Mouse (Mus musculus) limb, embryonic 14.5 days (tissue): ENCODE measurements at regions not wholly inside any gene's neighbourhood (a gene's known extent, or its start where the extent isn't known, plus 50 kb on each side); places are given as distances from the start of the nearest gene placed in this dataset.

Experiments
- ATAC-seq: fragments of 200-750 bp; cut with Nextera tagmentation; 2 replicates; pipeline ENCODE4 v1.8.0; 2017; ENCODE audit warnings: low read depth, moderate number of reproducible peaks, moderate TSS enrichment; ENCODE audit not compliant: low FRiP score
- DNase-seq: peaks from one replicate; pipeline ENCODE4 v3.0.0-alpha.2; 2015; ENCODE audit warnings: low spot score
- H3K27ac ChIP-seq: fragments of 300-500 bp; sonication (generic); replicated peaks from 2 replicates; pipeline ENCODE4 v1.5.1; 2014; ENCODE audit warnings: low read depth, mild to moderate bottlenecking, low read length, moderate library complexity, mixed read lengths
- H3K27me3 ChIP-seq: fragments of 300-500 bp; sonication (generic); 2 replicates; pipeline ENCODE4 v1.6.1; 2014; ENCODE audit warnings: low read length, mixed read lengths; ENCODE audit not compliant: control insufficient read depth, insufficient read depth
- H3K36me3 ChIP-seq: fragments of 300-500 bp; sonication (generic); 2 replicates; pipeline ENCODE4 v1.6.1; 2014; ENCODE audit warnings: mild to moderate bottlenecking, low read length, moderate library complexity, mixed read lengths; ENCODE audit not compliant: control insufficient read depth, insufficient read depth
- H3K4me1 ChIP-seq: fragments of 300-500 bp; sonication (generic); 2 replicates; pipeline ENCODE4 v1.6.1; 2014; ENCODE audit warnings: antibody characterized with exemption, low read length, mixed read lengths; ENCODE audit not compliant: control insufficient read depth, insufficient read depth
- H3K4me2 ChIP-seq: fragments of 300-500 bp; sonication (generic); replicated peaks from 2 replicates; pipeline ENCODE4 v1.6.1; 2014; ENCODE audit warnings: low read depth, mild to moderate bottlenecking, low read length, moderate library complexity; ENCODE audit not compliant: severe bottlenecking
- H3K4me3 ChIP-seq: fragments of 300-500 bp; sonication (generic); replicated peaks from 2 replicates; pipeline ENCODE4 v1.5.1; 2014; ENCODE audit warnings: low read length
- H3K9ac ChIP-seq: fragments of 300-500 bp; sonication (generic); 2 replicates; pipeline ENCODE4 v1.6.1; 2014; ENCODE audit warnings: mild to moderate bottlenecking, low read depth, low read length, moderate library complexity; ENCODE audit not compliant: severe bottlenecking
- H3K9me3 ChIP-seq: fragments of 300-500 bp; sonication (generic); 2 replicates; pipeline ENCODE4 v1.6.1; 2016; ENCODE audit warnings: low read length; ENCODE audit not compliant: control insufficient read depth
- POLR2A ChIP-seq: fragments of 200-500 bp; IDR thresholded peaks from 2 replicates; pipeline ENCODE4 v1.8.0; 2012; ENCODE audit warnings: inconsistent platforms, mild to moderate bottlenecking, moderate library complexity, borderline replicate concordance; ENCODE audit not compliant: insufficient read depth, insufficient read length; ENCODE audit errors: extremely low read depth
- WGBS: fragments of 180-500 bp; shearing (Covaris S2); extraction: QIAGEN DNeasy Blood & Tissue Kit; methylation state at CpG from one replicate; pipeline ENCODE4 v1.1.7; 2014; 5-methylcytosine and 5-hydroxymethylcytosine counted together

- Histone ChIP-seq H3K9me3 (no peaks in the 10 kb centered on the region), H3K36me3 (no peaks in the 10 kb centered on the region), H3K9ac (no peak overlapping the region), H3K4me2 (no peak overlapping the region), H3K4me3 (no peak overlapping the region), H3K27me3 (no peaks in the 10 kb centered on the region), H3K27ac (no peak overlapping the region), H3K4me1 (no peaks in the 10 kb centered on the region)
- TF ChIP-seq POLR2A = no peak
- 62% methylated on average over 2 of the region's 2 CpGs for WGBS
- no peak for DNase-seq
- ATAC-seq = no peak
These were observed 81.0 kb upstream of the Parp11 start for GRCm38 (mm10) chr6:127365651-127366050.

DNA sequence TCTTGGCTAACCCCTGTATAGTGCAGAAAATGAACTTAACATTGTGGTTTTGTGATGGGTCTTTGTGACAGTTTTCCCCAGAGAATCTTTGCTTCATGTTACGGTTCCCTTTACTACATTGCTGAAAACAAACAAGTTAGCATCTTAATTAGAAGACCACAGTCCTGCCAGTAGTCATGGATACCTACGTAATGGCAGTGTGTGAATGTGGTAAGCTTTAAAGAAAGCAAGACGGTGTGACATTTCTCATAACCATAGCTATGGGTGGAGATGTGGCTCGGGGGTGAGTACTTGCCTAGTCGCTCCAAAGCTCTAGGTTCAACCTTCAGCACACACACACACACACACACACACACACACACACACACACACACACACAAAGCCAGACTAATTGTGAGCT, 73.6 kb upstream of the Parp11 start:
- H3K27ac ChIP-seq = no peak overlapping the region
- H3K4me3 ChIP-seq = no peak overlapping the region
- 86% methylated on average over 5 of the region's 5 CpGs for WGBS
- H3K4me1 ChIP-seq = no peaks in the 10 kb centered on the region
- no peak for DNase-seq
- no peak for ATAC-seq
- no peak overlapping the region for H3K4me2 ChIP-seq
- H3K27me3 ChIP-seq = no peaks in the 10 kb centered on the region
- H3K36me3 ChIP-seq = no peaks in the 10 kb centered on the region
- no peaks in the 10 kb centered on the region for H3K9me3 ChIP-seq
- H3K9ac ChIP-seq = no peak overlapping the region
- TF ChIP-seq POLR2A = no peak

DNA sequence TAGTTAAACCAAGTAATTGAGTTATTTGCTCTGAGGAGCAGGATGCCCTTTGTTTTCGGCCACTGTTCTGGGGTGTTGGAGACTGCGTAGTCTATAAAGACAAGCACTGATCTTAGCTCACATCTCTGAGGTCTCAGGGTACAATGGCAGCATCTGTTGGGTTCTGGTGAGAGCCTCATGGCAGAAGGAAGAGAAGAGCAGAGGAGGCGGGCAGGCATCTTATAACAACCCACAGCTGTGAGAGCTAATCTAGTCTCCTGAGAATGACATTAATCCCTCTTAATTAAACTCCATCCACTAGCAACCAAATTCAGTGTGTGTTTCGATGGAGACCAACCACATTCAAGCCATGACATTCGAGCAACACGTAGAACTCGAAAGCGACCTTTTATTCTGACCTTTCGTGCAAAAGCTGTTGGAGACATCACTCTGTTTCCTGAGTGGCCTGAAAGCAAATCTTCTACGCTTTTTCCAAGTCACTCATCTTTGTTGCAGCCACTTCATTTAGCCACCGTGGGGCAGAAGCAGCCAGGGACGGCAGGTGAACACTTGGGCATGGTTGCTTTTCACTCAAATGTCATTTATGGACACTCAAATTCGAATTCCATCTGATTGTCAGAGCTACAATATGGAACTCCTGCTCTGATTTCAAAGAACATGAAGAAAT, 72.7 kb upstream of the Parp11 start:
- no peaks in the 10 kb centered on the region for H3K27me3 ChIP-seq
- no peak overlapping the region for H3K27ac ChIP-seq
- H3K4me2 ChIP-seq = no peak overlapping the region
- H3K9ac ChIP-seq = no peak overlapping the region
- H3K4me3 ChIP-seq = no peak overlapping the region
- no peaks in the 10 kb centered on the region for H3K9me3 ChIP-seq
- DNase-seq (no peak), ATAC-seq (no peak)
- TF ChIP-seq POLR2A = no peak
- WGBS = 78% methylated on average over 13 of the region's 13 CpGs
- no peaks in the 10 kb centered on the region for H3K4me1 ChIP-seq
- no peaks in the 10 kb centered on the region for H3K36me3 ChIP-seq

GRCm38 (mm10) chr6:127374464-127375143, 72.0 kb upstream of the Parp11 start:
- no peaks in the 10 kb centered on the region for H3K36me3 ChIP-seq
- H3K27me3 ChIP-seq = no peaks in the 10 kb centered on the region
- ATAC-seq = no peak
- H3K9ac ChIP-seq = no peak overlapping the region
- H3K4me3 ChIP-seq = no peak overlapping the region
- no peaks in the 10 kb centered on the region for H3K4me1 ChIP-seq
- TF ChIP-seq POLR2A = no peak
- 44% methylated on average over 12 of the region's 12 CpGs for WGBS
- peak; percentile 32 for DNase-seq
- H3K9me3 ChIP-seq = no peaks in the 10 kb centered on the region
- no peak overlapping the region for H3K27ac ChIP-seq
- H3K4me2 ChIP-seq = no peak overlapping the region

DNA sequence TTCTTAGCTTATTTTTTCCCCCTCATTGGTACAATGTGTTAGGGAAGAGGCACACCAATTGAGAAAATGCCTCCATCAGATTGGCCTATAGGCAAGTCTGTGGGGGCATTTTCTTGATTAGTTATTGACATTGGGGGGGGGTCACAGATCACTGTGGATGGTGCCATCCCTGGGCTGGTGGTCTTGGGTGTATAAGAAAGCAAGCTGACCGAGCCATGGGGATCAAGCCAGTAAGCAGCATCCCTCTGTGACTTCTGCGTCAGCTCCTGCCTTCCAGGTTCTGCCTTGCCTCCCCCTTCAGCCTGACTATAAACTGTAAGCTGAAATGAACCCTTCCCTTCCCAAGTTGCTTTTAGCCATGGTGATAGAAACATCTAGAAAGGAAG, 71.5 kb upstream of the Parp11 start:
- H3K4me1 ChIP-seq = no peaks in the 10 kb centered on the region
- no peak overlapping the region for H3K9ac ChIP-seq
- no peaks in the 10 kb centered on the region for H3K27me3 ChIP-seq
- no peak for DNase-seq
- 82% methylated on average over 2 of the region's 2 CpGs for WGBS
- H3K9me3 ChIP-seq = no peaks in the 10 kb centered on the region
- ATAC-seq = no peak
- TF ChIP-seq POLR2A = no peak
- H3K4me2 ChIP-seq = no peak overlapping the region
- no peaks in the 10 kb centered on the region for H3K36me3 ChIP-seq
- no peak overlapping the region for H3K27ac ChIP-seq
- H3K4me3 ChIP-seq = no peak overlapping the region
